Mouse (Mus musculus) olfactory bulb, adult 2 months (tissue): ENCODE measurements around the gene Alg10b.
A peak's percentile ranks its signal among the peaks of the same experiment; 100 is the strongest.

Experiments
- CTCF ChIP-seq: fragments of 200-500 bp; IDR thresholded peaks from 2 replicates; pipeline ENCODE4 v1.5.1; 2012; ENCODE audit warnings: low read depth, mild to moderate bottlenecking, low read length, moderate library complexity; ENCODE audit not compliant: insufficient read depth
- POLR2A ChIP-seq: fragments of 200-500 bp; IDR thresholded peaks from 2 replicates; pipeline ENCODE4 v1.6.1; 2012; ENCODE audit warnings: mild to moderate bottlenecking, low read depth, low read length, moderate library complexity; ENCODE audit not compliant: insufficient read depth

GRCm38 (mm10) chr15:90223969-90224750 lies at the start of gene Alg10b:
- TF ChIP-seq POLR2A (peak; percentile 76), CTCF (no peak)
